Mouse (Mus musculus) layer of hippocampus, postnatal 14 days (tissue): ENCODE measurements around the gene Adamts12. TPM values are rescaled to one million over a fixed set of nuclear protein-coding genes. Genes with fewer than 3 reads are reported as not detected.

Experiments used
- DNase-seq, 2 experiments: peaks; one replicate each; pipeline ENCODE4 v3.0.0; 2021 to 2022; ENCODE audit warnings: low spot score in 2 of 2, mixed read lengths in 1 of 2
- total RNA-seq, 2 experiments: library from RNA; stranded (reverse); gene quantifications; 2 replicates each; pipeline ENCODE4 v1.2.3; 2021

Adamts12 gene
- total RNA-seq, 2 experiments from 2014 or later = 2.5 to 3.0 TPM

GRCm38 (mm10) chr15:11280689-11281264 lies 216.2 kb downstream of the Adamts12 start:
- no peak for DNase-seq

DNA sequence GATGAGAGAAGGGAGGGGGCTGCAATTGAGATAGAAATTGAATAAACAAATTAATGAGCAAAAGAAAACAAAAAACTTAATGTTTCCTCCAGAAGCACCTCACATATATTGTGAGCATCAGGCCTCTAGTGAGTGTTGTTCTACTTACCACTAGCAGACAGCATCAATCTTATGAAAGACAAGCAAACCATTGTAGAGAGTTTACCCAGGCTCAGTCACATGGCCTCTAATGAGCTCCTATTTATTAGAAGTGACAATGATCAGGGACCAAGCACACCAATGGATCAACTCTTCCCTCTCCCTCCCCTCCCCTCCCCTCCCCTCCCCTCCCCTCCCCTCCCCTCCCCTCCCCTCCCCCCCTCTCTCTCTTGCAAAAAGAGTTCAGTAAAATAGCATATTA lies 218.6 kb downstream of the Adamts12 start:
- DNase-seq = no peak

GRCm38 (mm10) chr15:11287780-11288179 lies 223.2 kb downstream of the Adamts12 start:
- DNase-seq = no peak

- DNase-seq = no peak
These were observed 227.7 kb downstream of the Adamts12 start for GRCm38 (mm10) chr15:11292246-11292645.

DNA sequence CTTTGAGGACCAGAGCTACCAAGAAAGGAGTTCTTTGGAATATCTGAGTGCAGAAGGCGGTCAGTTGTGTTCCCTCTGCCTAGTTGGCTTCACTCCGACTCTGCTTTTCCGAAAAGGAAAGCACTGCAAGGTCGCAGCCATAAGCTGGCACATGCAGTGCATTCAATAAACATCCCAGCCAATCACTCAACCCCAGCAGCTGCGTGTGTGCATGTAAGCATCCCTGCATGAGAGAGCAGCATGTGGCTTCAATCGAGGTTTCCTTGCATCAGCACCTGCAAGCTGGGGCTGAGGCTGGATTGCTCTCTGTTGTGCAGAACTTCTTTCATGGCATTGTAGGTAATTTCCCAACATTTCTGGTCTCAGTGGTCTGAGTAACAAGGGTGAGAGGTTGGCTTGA lies 230.4 kb downstream of the Adamts12 start:
- peak in 1 of 2 experiments; percentile 2 for DNase-seq

DNA sequence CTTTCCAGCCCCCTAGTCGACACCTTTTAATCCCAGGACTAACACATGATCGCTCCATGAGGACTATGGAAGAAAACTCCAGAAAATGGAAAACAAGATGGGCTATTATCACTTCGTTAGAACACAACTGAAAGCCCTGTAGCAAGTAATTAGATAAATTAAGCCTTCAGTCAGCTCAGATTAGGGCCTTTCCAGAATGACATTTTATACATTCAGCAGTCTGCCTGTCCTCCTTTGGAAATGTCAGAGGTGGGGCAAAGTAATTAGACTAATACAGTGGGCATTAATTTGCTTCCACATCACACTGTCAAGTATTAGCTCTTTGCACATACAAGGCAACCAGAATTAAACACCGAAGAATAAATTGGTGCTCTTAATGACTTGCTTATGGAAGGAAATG lies 233.4 kb downstream of the Adamts12 start:
- DNase-seq = no peak

GRCm38 (mm10) chr15:11317077-11317476 lies 252.5 kb downstream of the Adamts12 start:
- DNase-seq = no peak

DNA sequence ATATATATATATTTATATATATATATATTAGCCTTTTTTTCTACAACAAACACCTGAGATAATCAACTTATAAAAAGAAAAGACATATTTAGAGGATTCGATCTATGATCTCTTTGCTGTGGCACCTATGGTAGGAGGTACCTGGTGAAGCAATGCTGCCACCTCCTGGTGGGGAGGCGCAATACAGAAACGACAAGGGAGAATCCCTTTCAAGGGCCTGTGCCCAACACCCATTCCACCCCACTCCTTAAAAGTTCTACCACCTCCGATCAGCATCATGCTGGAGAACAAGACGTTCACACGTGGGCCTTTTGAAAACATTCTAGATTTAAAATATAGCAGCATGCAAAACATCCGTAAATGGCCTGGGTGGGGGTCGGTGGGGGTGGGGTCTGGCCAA lies 255.9 kb downstream of the Adamts12 start:
- peak in 1 of 2 experiments; percentile 43 for DNase-seq

- peak; percentile 7 to 49 for DNase-seq
These were observed 275.0 kb downstream of the Adamts12 start for GRCm38 (mm10) chr15:11339467-11340180.

GRCm38 (mm10) chr15:11355865-11356264 lies 291.3 kb downstream of the Adamts12 start:
- DNase-seq = no peak

DNA sequence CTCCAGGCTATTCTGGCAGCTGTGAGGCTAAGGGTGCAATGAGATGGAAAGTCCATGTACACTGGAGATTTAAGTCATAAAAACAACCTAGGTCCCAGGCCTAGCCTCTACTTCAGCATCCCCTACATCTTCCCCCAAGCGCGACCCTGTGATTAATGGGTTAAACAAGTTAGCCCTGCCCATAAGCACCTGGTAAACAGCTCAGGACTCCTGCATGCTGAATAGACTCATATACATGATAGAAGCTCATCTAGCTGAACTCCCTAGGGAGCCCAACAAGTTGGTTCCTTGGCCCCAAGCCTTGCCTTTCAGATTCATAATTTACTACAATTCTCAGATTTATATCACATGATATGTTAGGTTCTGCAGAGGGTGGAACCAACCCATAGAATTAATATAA lies 292.9 kb downstream of the Adamts12 start:
- DNase-seq = no peak

- no peak for DNase-seq
These were observed 296.3 kb downstream of the Adamts12 start for GRCm38 (mm10) chr15:11360888-11361287.

- no peak for DNase-seq
These were observed 297.2 kb downstream of the Adamts12 start for GRCm38 (mm10) chr15:11361824-11362223.

DNA sequence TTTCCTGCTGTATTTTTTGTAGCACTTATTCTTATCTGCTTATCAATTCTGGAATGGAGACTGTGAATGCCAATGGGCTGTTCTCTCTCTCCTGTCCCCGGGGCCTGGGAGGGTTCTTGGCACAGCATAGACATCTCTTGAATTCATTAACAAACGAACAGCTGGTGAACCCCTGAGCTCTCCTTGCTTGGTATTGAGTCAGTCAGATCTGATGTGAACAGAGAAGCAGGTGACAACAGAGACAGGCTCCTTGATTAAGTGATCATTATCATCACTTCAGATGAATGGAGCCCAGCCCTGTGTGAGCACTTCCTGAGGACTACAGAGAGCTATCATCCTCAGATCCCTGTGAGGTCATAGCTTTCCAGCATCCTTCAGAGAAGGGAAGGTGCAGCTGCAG lies 299.5 kb downstream of the Adamts12 start:
- no peak for DNase-seq

- DNase-seq = peak; percentile 35 to 72
These were observed 300.2 kb downstream of the Adamts12 start for GRCm38 (mm10) chr15:11364795-11365194.

DNA sequence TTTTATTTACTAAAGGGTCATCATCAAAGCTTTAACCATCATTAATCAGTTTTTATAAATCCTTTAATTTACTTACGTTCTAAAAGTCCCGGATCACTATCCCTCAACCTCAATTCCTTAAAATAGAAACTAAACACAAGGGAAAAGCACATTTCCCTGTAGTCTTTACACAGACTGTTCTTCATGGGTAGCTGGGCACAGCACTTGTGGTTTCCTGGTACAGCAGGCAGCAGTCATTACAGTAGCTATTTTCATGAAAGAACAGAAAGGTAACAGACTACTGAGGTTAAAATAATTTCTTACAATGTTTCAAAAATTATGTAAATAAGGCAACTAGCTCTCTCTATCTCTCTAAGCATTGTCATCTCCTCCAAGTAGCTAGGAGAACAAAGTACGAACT lies 305.0 kb downstream of the Adamts12 start:
- no peak for DNase-seq

- DNase-seq = no peak
These were observed 306.0 kb downstream of the Adamts12 start for GRCm38 (mm10) chr15:11370477-11371085.

DNA sequence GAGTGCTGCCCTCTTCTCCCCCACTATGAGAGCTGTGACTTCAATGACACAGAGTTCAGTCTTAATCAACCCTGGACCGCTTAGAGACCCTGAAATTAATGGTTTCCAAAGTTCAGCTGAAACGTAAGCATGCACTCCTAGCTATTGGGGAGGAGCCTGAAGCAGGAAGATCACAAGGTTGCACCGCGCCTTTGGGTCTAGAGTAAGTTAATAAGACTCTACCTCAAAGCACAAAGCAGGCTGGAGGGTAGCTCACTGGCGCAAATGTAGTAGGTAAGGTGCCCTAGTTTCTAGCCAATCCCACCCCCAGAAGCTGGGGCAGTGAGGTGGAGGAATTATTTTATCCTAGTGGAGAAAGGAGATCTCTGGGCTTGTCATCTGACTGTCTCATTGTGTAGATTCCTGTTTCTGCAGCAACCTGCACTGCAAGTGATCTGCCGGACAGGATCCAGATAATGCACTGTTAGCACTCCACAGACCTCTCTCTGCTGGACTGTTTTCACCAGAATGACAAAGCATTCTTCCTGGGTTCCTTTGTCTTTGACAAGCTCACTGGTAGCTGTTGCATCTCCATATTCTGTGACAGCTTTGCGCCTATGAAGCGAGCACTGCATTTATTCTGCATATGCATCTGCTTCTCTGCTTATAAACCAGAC lies 315.0 kb downstream of the Adamts12 start:
- DNase-seq = no peak

DNA sequence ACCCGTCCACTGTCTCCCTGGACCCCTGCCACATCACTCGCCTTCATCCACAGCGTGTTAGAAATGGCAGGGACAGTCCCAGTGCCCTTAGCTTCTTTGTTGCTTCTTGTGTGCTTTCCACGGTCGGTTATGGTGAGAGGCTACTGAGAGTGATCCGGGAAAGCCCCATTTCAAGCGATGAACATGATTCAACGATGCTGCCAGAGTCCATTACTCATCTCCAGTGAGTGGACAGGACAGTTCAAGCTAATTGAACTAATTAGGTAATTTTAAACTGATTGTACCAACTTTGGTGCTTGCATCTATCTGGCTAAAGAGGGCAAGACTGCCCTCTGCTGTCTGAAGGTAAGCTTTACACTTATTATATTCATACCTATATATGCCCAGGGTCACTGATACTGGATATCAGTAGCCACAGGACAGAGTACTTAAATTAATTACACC lies 315.5 kb downstream of the Adamts12 start:
- DNase-seq = peak; percentile 8 to 60

- no peak for DNase-seq
These were observed 316.0 kb downstream of the Adamts12 start for GRCm38 (mm10) chr15:11380616-11381015.

DNA sequence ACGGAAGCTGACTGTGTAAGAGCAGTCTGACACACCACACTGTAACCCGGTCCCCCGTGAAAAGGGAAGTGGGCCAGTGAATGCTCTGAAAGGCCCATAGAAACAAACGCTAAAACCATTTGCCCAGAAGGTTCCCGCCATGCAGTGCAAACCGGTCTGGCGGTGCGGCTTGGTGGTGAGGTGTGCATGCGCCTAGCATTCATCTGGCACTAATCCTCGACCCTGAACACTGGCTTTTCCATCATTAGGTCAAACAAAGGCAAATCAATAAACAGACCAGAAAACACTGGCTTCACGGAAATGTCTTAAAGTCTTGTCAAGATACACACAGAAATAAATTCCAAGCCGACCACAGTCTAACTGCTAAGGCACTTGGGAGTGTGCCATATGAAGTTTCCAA lies 318.0 kb downstream of the Adamts12 start:
- no peak for DNase-seq

GRCm38 (mm10) chr15:11383796-11384195 lies 319.2 kb downstream of the Adamts12 start:
- no peak for DNase-seq
